Mouse (Mus musculus): Measurements from ENCODE around the gene Pip4k2a. TPM values are rescaled to one million over a fixed set of nuclear protein-coding genes. Genes with fewer than 3 reads are reported as not detected.

Gene Pip4k2a
- total RNA-seq, 2 experiments from 2014 or later: 51.5 to 56.6 TPM

- Histone ChIP-seq H3K4me3 (no peak overlapping the region), H3K27ac (no peak overlapping the region)
- no peak for TF ChIP-seq CTCF (conservative IDR thresholded peaks at IDR 0.05)
- DNase-seq (ENCODE audit: low spot score in 2 of 2): no peak
Observed at GRCm38 (mm10) chr2:18890227-18891001, 107.5 kb downstream of the Pip4k2a start.

- no peak for DNase-seq (ENCODE audit: low spot score in 2 of 2)
- TF ChIP-seq CTCF (conservative IDR thresholded peaks at IDR 0.05): peak; percentile 66
- H3K4me3 ChIP-seq: no peak overlapping the region
- no peak overlapping the region for H3K27ac ChIP-seq
Observed at GRCm38 (mm10) chr2:18884277-18884676, 113.6 kb downstream of the Pip4k2a start.

GRCm38 (mm10) chr2:18874626-18875025 is 123.3 kb downstream of the Pip4k2a start:
- no peak for TF ChIP-seq CTCF (conservative IDR thresholded peaks at IDR 0.05)
- no peak overlapping the region for H3K4me3 ChIP-seq
- DNase-seq (ENCODE audit: low spot score in 2 of 2): no peak

DNA sequence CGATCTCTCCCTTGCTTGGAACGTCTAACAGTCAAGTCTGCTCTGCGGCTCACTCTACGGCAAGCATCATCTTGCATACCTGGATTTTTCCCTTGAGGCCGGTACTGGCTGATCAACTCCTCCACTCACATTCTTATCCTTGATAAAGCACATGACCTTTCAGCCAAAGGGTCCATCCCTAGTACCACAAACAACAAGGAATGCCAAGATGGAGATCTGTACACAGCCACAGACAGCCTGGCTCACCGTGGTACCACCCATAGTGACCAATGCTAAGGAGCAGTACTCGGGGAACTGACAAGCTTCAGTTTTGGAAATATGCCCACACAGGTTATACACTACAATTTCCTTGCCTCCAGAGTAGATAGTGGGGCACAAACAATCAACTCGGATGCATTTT is 123.9 kb downstream of the Pip4k2a start:
- H3K27ac ChIP-seq: no peak overlapping the region
- H3K4me3 ChIP-seq: no peak overlapping the region
- no peak for TF ChIP-seq CTCF (conservative IDR thresholded peaks at IDR 0.05)
- DNase-seq (ENCODE audit: low spot score in 2 of 2): no peak

More at GRCm38 (mm10) chr2:18874626-18875025, 123.3 kb downstream of the Pip4k2a start:
- no peak overlapping the region for H3K27ac ChIP-seq

DNA sequence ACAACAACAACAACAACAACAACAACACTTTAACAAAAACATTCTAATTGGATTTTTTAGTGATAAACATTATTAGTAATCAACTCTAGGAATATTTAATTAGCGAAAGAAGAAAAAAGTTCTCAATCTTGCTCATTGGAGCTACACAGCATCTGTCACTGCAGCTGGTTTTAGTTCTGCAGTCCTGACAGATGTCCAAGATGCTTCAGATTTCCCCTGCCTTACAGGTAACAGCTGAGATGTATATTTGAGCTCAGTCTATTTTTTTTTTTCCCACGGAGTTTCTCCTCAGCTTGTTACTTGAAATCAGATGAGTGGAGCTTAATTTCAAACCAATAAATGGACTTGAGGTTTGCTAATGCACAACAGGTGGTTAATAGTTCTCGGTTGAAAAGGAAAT is 124.5 kb downstream of the Pip4k2a start:
- no peak overlapping the region for H3K27ac ChIP-seq
- H3K4me3 ChIP-seq: no peak overlapping the region
- DNase-seq (ENCODE audit: low spot score in 2 of 2): no peak
- TF ChIP-seq CTCF (conservative IDR thresholded peaks at IDR 0.05): no peak

DNA sequence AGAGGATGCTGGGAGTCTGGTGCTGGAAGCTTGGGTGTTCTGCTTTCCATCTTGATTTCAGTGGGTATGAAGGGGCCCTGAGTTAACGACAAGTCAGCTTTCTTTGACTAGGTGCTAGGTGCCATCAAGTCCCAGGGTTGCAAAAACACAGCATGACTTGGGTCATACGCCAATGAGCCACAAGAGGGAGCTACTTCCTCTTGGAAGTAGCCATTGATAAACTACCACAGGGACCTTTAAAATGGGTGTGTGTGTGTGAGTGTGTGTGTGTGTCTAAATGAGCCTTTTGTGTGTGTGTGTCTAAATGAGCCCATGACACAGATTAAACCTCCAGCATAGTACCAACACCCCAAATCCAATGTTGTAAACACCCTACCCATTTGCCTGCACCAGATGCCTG is 125.1 kb downstream of the Pip4k2a start:
- DNase-seq (ENCODE audit: low spot score in 2 of 2): peak; percentile 69 to 74
- peak; percentile 81 for TF ChIP-seq CTCF (conservative IDR thresholded peaks at IDR 0.05)
- Histone ChIP-seq H3K4me3 (no peak overlapping the region), H3K27ac (no peak overlapping the region)

DNA sequence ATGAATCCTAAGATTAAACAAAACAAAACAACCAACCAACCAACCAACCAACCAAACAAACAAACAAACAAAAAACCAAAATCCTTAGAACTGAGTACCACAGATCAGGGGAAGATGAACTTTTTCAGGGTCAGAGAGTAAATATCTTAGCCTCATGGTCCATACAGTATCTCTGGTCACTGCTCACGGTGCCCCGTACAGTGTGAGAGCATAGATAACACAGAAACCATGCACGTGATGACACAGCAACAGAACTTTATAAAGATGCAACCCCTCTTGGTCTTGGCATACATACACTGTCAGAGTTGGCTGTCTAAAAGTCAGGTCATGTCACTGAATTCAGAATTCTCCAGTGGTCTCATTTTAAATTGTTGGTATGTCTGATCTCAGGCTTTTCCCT is 126.8 kb downstream of the Pip4k2a start:
- no peak for DNase-seq (ENCODE audit: low spot score in 2 of 2)
- H3K4me3 ChIP-seq: no peak overlapping the region
- TF ChIP-seq CTCF (conservative IDR thresholded peaks at IDR 0.05): no peak
- H3K27ac ChIP-seq: no peak overlapping the region

DNA sequence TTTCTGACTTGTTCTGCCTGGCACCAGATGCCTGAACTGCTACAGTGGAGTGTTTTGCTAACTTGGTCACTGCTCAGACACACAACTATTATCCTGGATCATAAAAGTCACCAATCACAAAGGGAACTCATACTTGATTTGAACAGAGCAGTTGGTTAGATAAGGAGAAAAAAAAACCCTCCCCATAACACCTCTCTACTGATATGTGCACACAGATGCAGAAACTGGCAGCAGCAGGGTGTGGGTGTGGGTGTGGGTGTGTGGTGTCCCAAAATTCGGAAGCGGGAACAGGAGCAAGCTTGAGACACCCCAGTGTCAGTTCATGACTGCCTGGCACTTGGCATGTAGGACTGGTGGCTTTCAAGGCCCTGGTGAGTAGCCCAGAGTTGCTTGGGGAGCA is 130.9 kb downstream of the Pip4k2a start:
- Histone ChIP-seq H3K27ac (no peak overlapping the region), H3K4me3 (no peak overlapping the region)
- TF ChIP-seq CTCF (conservative IDR thresholded peaks at IDR 0.05): no peak
- DNase-seq (ENCODE audit: low spot score in 2 of 2): peak in 1 of 2 experiments; percentile 32

GRCm38 (mm10) chr2:18864719-18865118 is 133.2 kb downstream of the Pip4k2a start:
- Histone ChIP-seq H3K27ac (no peak overlapping the region), H3K4me3 (no peak overlapping the region)
- no peak for TF ChIP-seq CTCF (conservative IDR thresholded peaks at IDR 0.05)
- DNase-seq (ENCODE audit: low spot score in 2 of 2): no peak

DNA sequence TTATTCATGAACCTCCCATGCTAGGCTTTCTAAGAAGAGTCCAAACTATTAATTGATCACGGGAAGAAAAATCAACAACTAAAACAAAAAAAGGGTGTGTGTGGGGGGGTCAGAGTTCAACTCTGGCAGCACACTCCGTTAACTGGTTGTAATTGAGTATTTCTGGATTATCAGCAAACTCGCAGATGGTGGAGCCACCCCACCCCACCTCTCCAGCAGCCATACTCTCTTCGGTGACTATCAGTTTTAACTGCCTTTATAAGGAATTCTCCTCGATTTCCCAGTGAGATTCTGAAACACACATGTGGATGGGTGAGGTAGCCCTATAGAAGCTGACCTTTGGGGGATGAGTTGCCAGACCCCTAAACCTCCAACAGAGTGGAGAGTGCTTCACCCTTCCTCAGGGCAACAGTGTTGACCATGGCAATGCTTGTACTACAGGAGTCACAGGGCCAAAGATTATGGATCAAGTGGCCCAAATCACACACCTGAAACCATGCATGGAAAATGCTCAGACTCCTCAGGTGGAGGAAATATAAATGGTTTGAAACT is 136.2 kb downstream of the Pip4k2a start:
- TF ChIP-seq CTCF (conservative IDR thresholded peaks at IDR 0.05): no peak
- H3K27ac ChIP-seq: no peak overlapping the region
- DNase-seq (ENCODE audit: low spot score in 2 of 2): no peak
- no peak overlapping the region for H3K4me3 ChIP-seq

DNA sequence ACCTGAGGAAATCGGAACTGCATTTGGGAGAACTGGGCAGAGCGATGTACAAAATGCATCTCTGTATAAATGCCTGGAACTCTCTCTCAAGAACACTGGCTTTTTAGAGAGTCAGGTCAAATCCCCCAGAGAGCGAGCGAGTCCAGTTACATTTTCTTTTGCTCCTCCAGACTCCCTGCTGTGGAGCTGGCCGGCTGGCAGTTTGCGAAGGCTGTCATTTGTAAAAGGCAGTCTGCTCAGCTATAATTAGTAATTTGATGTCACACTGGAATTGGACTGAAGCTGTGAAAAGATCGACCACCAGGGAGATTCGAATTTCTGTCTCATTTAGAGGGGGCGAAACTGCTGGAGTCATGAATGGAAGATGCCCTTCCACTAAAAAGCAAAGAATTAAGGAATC is 137.2 kb downstream of the Pip4k2a start:
- no peak for TF ChIP-seq CTCF (conservative IDR thresholded peaks at IDR 0.05)
- DNase-seq (ENCODE audit: low spot score in 2 of 2): no peak
- no peak overlapping the region for H3K27ac ChIP-seq
- H3K4me3 ChIP-seq: no peak overlapping the region

DNA sequence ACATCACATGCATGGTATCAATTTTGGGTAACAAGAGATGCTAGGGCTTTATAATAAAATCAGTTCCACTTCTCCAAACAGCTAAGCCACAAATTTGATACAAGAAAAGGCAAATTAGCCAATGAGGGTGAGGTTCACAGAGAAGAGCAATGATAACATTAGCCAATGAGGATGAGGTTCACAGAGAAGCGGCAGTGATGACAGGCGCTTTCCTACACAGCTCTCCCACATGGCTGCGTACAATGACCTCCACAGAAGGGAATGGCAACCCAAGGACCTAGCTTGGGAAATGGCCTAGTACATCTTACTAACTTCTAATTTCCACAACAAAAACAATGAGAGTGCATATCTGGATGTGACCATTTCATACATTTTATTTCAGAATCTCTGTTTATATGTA is 140.0 kb downstream of the Pip4k2a start:
- no peak overlapping the region for H3K4me3 ChIP-seq
- no peak overlapping the region for H3K27ac ChIP-seq
- no peak for DNase-seq (ENCODE audit: low spot score in 2 of 2)
- TF ChIP-seq CTCF (conservative IDR thresholded peaks at IDR 0.05): no peak

- DNase-seq (ENCODE audit: low spot score in 2 of 2): no peak
- Histone ChIP-seq H3K4me3 (no peak overlapping the region), H3K27ac (no peak overlapping the region)
- TF ChIP-seq CTCF (conservative IDR thresholded peaks at IDR 0.05): no peak
Observed at GRCm38 (mm10) chr2:18856461-18856860, 141.5 kb downstream of the Pip4k2a start.

DNA sequence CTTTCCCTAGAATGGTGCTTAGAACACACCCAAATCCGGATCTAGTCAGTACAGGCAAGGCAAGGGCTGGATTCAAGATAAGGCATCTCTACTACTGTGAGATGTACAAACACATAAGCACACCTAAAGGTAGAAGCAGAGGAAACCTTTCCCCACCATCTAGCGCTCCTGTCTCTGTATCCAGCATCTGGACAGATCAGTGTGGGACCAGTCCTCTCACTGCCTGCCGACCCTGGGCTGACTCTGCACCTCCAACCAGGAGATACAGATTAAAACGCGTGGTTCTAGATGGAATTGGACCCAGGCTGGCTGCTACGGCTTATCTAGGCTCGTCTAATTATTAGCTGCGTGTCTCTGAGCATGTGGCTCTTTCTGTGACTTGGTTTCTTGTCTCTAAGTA is 142.7 kb downstream of the Pip4k2a start:
- Histone ChIP-seq H3K4me3 (no peak overlapping the region), H3K27ac (no peak overlapping the region)
- no peak for TF ChIP-seq CTCF (conservative IDR thresholded peaks at IDR 0.05)
- no peak for DNase-seq (ENCODE audit: low spot score in 2 of 2)

Data from layer of hippocampus, adult 2 months (tissue).